Mouse (Mus musculus) 416B (cell line): ENCODE measurements around the gene Il1rl1.

ENCODE experiments used
- DNase-seq: peaks from one replicate; pipeline ENCODE4 v3.0.0; 2011; ENCODE audit warnings: low read depth

The Il1rl1 gene

GRCm38 (mm10) chr1:40428910-40429675 lies at the start of gene Il1rl1:
Gene Il1rl1 (plus strand): TSS chr1:40429570.
- peak; percentile 79 for DNase-seq

DNA sequence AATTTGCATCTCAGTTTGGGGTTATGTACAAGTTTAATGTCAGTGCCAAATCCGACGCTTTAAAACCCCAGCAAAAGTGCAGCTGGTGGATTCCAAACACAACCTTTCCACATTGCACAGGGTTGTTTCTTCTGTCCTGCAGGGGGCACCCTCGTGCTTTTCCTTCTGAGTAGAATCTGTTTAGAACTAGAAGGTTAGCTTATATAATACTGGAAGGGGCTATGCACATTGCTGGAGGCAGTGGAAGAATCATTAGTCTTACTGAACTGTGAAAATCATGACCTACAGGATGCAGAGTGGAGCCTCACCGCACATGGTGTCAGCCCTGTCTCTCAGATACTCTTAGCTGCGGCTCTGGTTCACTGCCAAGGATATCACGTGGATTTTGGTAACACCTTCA lies 49.3 kb upstream of the Il1rl1 start:
- peak; percentile 90 for DNase-seq

- peak; percentile 29 for DNase-seq
Measured at GRCm38 (mm10) chr1:40380990-40381389, 48.4 kb upstream of the Il1rl1 start.

- DNase-seq: no peak
Measured at GRCm38 (mm10) chr1:40382841-40383240, 46.5 kb upstream of the Il1rl1 start.

GRCm38 (mm10) chr1:40384931-40385545 lies 44.3 kb upstream of the Il1rl1 start:
- no peak for DNase-seq

DNA sequence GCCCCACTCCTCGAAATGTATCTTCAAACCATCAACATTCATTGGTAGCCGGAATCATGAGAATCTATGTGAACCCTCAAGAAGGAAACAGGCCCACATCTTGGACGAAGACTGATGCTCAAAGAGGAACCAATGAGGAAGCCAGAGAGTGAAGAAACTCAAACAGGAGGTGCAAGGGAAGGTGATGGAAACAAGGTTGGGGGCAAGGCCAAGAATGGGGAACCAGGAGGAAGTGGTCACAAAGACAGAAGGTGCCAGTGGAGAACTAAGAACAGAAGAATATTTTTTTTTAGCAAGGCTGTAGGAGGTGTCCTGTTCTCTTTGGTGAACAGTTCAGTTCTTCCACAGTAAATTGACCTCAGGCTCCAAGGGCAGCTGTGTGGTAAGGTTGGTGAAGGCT lies 38.0 kb upstream of the Il1rl1 start:
- DNase-seq: peak; percentile 65

GRCm38 (mm10) chr1:40392535-40392934 lies 36.8 kb upstream of the Il1rl1 start:
- no peak for DNase-seq

- DNase-seq: peak; percentile 93
Measured at GRCm38 (mm10) chr1:40393214-40393613, 36.2 kb upstream of the Il1rl1 start.

DNA sequence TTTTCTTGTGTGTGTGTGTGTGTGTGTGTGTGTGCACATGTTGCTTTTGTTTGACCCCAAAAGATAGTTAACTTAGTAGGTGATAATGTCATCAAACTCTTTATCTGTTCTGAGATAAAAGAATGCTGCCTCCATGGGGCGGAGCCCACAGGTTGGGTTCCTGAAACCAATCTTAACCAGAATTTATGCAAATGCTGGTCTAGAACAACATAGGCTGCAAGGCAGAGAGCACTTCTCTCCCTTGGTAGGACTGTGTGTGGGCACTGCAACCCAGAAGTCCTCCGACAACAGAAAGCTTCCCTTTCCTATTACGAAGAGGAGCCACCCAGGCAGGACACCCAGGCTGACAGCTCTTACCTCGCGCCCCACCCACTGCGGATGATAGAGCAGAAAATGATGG lies 29.7 kb upstream of the Il1rl1 start:
- no peak for DNase-seq

GRCm38 (mm10) chr1:40404682-40405081 lies 24.7 kb upstream of the Il1rl1 start:
- no peak for DNase-seq

- DNase-seq: peak; percentile 82
Measured at GRCm38 (mm10) chr1:40409882-40410281, 19.5 kb upstream of the Il1rl1 start.

DNA sequence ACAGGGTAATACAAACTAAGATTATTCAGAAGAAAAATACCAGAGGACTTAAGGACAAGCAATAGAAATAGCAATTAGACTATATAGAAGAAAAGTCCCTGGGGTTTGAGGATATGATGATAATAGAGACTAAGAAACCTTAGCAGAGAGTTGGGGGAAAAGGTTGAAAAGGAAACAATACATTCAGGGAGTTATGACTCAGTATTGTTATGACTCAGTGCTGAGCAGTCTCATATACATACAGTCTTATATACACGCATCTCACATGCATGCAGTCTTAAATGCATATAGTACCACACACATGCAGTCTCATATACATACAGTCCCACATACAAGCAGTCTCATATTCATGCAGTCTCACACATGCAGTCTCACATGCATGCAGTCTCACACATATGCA lies 16.3 kb upstream of the Il1rl1 start:
- DNase-seq: no peak

- no peak for DNase-seq
Measured at GRCm38 (mm10) chr1:40414276-40414675, 15.1 kb upstream of the Il1rl1 start.

DNA sequence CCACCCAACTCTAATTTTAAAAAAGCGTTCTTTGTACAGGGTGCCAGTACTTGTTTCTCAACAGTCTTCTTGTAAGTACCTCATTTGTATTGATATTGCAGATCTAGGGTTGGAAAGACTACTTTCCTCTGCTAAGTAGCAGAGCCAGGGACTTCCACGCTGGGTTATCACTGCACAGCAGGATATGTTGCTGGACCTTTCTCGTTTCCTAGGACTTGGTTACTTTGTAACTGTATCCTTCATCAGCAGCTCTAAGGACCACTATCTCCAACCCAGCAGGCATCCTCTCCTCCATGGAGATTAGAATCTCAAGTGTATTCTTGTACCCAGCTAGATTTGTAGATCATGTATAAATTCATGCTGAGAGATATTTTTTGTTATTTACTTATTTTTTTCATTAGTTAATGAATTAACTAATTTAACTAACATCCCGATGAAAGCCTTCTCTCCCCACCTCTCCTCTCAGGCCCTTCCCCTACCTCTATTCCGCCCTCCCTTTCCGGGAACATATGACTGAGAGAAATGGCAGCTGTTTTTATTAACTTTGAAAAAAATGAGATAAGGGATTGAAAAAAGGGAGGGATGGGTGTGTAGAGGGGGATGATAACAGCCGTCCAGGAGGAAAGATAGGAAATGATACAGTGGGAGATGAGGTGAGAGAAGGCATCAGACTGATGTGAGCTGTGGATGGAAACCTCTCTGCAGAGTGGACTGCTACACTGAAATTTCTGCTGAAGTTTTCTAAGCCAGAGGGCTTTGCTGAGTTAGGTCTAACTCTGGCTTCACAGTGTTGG lies 14.3 kb upstream of the Il1rl1 start:
- peak; percentile 67 for DNase-seq

- DNase-seq: peak; percentile 91
Measured at GRCm38 (mm10) chr1:40417034-40417433, 12.3 kb upstream of the Il1rl1 start.

DNA sequence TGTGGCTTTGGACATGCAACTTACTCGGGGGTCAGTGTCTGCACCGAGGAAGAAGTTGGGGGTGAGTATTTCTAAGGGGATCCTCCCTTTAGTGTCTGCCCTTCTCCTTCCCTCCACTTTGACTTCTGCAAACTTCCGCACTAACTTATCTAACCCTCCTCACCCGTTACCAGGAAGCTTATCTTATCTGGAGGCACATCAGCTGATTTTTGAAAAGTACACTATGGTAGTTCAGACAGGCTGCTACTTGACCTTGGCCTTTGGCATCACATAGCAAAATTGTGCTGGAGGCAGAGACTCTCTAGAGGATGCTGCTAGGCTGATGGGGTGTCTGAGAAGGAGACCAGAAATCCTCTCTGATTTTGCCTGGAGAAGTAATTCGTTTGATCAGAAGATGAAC lies 10.9 kb upstream of the Il1rl1 start:
- DNase-seq: peak; percentile 96

DNA sequence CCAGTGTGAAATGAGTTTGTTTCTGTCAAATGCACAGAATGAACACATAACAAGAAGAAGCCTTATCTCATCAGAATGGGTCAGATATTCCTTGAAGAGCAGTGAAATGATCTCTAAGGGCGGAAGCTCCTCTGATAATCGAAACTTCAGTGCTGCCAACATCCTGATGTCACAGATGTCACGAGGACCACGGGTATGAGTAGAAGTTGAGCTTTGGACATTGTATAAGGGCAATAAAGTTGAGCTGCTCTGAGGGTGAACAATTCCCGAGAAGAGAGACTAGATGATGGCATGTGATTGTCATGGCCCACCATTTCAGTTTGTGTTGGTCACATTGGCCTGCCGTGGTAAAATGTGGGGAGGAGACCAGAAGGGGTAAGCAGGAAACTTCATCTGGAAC lies 5.5 kb upstream of the Il1rl1 start:
- no peak for DNase-seq

DNA sequence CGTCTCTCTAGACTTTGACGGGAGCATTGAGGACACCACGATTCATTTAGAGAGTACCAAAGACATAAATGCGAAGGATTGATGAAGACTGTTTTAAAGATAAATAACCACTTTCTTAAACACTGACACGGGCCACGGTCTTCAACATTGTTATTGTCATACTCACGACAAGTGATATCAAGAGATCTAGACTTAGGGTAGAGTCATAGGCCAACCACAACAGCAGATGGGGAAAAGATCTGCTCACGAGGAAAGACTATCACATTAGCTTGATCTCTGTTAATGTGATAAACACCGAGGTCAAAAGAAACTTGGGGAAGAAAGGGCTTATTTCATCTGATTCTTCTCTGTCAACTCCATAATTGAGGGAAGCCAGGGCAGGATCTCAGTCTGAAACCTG lies 2.1 kb upstream of the Il1rl1 start:
- DNase-seq: peak; percentile 54

- no peak for DNase-seq
Measured at GRCm38 (mm10) chr1:40427901-40428300, 1.5 kb upstream of the Il1rl1 start.

GRCm38 (mm10) chr1:40430143-40430834 lies 919 bp downstream of the Il1rl1 start:
- no peak for DNase-seq

DNA sequence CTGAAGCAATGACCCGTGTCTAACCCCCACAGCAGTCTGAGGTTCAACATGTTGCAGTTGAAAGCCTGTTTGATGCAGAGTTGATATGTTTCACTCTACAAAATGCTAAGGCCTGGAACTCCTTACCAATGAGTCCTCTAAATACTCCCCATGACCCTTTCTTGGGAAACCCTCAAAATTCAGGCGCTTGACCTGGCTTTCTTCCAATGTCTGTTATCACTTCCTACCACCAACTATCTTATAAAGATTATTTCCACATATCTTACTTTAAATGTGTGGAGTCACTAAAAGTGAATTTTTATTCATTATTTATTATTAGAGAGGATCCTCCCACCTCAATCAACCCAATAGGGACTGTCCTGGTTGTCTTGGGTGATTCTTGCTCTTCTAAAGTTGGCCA lies 2.8 kb downstream of the Il1rl1 start:
- DNase-seq: peak; percentile 72

- no peak for DNase-seq
Measured at GRCm38 (mm10) chr1:40435936-40436335, 6.6 kb downstream of the Il1rl1 start.
